Mouse (Mus musculus) inflammation-experienced regulatory T-cells, adult 6 months (primary cell): ENCODE results near the gene Klk12. TPM values are rescaled to one million over a fixed set of nuclear protein-coding genes. Genes with fewer than 3 reads are reported as not detected.

ENCODE experiments used
- ATAC-seq: one replicate; pipeline ENCODE4 v1.8.0; 2017
- polyA plus RNA-seq, 3 experiments: library from polyadenylated mRNA; unstranded; fragments of 100-300 nt; shearing (Covaris generic); gene quantifications; one replicate each; pipeline ENCODE4 v1.2.1; 2017

Gene Klk12
- polyA plus RNA-seq, 3 experiments from 2014 or later, result not detected

DNA sequence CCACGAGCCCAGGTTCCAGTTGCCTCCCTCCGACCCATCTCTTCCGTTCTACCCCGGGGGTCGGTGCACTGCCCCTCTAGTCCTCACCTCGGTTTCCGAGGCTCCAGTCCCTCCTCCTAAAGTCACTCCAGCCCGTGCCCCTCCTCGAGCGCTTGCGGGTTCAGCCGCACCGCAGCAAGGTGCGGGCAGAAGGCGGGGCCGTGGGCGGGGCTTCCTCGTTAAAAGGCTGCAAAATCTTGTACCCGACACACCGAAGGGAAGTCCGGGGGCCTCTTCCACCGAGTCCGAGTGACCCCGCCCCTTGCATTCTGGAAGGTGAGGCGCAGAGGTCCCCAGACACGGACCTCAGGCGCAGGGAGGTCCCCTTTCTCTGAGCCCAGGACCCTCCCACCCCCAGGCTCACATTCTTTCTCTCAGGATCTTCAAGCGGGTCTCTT, 28.7 kb downstream of the Klk12 start, which contains the start of gene Klk8:
Gene Klk8, plus strand, starts transcription at position 245 of the 437 bp plus-strand sequence.
- ATAC-seq, result peak; percentile 57

DNA sequence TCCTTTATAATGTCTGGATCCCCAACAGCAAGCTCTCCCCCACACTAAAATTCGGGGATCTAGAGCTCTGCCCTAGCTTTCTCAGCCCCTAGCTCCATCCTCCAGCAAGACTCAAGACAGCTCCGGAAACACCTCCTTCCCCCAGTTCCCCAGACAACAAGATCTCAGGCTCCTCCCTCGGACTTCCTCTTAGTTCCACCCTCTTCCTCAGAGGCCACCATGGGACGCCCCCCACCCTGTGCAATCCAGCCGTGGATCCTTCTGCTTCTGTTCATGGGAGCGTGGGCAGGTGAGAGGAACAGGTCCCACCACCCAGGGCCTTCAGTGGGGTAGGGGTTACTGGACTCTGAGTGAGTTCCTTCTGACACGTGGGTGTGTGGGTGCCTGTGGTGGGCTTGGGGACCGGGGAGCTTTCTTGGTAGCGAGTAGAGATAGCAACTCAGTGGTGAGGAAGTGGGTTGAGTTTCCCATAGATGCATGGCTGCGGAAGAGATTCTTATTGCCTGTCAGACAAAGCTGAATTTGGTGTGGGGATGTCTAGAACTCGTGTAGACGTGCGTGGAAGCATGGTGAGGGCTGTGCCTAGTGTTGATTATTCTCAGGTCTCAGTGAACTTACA, 29.3 kb downstream of the Klk12 start:
- peak; percentile 85 for ATAC-seq

DNA sequence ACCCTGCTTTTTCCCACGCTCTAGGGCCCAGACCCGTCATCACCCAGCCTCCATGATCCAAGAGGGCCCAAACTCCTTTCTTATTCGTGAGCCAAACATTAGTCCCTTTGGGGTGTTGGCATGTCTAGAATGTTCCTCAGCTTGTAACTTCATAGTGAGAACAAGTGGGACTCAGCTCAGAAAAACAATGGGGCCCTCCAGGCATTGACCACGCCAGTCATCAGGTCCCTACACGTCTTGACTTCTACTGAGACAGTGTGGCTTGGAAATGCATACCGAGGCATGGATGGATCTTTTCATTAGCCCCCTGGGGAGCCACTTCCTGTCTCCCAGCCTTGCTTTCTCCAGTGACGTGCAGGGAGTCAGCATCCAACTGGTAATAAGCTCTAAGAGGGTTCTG, 31.2 kb downstream of the Klk12 start:
- ATAC-seq, result no peak

DNA sequence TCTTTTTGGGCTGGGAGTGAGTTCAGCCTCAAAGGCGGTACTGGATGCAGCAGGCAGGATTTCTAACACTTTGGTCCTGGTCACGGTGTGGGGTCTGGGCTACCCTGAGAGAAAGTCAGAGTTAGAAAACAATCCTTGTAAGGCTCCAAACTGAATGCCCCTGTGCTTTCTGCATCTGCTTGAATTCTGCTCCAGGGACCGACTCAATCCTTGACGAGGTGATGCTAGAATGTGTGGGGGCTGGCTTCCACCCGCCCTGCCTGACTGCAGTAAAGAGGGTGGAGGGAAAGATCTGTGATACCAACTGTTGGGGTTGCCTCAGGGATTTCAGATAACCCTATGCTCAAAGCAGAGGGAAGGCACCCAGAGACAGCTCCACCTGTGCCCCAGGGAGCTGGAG, 42.3 kb downstream of the Klk12 start, which contains the start of gene Klk7:
Gene Klk7, plus strand, starts transcription at position 301 of the 400 bp plus-strand sequence.
- no peak for ATAC-seq

DNA sequence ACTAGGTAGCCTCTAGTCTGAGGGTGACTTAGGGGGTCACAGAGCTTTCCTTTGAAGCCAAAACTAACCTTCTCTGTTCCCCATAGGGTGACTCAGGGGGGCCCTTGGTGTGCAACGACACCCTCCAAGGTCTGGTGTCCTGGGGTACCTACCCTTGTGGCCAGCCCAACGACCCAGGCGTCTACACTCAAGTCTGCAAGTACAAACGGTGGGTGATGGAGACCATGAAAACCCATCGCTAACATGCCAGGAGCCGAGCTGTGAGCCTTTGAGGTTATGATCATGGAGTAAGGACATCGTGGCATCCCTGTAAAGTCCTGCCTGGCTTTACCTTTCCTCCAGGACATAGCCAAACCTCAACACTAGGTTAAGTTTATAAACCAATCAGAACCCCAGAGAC, 46.5 kb downstream of the Klk12 start:
- ATAC-seq, result no peak

DNA sequence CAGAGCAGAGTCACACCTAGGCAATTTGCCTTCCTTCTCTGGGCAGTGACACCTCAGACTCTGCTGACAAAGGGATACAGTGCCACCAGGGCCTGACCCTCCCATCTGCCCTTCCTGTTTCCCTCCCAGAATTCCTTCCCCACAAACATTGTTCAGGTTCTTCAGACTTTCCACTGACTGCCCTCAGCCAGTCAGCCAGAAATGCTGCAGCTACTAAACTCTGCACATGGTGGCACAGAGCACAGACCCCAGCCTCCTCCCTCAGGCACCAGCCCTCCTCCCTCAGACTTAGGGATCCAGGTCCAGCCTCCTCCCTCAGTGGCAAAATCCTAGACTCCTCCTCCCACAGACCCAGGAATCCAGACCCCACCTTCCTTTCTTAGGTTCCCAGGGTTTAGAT, 48.0 kb downstream of the Klk12 start:
- ATAC-seq, result no peak

DNA sequence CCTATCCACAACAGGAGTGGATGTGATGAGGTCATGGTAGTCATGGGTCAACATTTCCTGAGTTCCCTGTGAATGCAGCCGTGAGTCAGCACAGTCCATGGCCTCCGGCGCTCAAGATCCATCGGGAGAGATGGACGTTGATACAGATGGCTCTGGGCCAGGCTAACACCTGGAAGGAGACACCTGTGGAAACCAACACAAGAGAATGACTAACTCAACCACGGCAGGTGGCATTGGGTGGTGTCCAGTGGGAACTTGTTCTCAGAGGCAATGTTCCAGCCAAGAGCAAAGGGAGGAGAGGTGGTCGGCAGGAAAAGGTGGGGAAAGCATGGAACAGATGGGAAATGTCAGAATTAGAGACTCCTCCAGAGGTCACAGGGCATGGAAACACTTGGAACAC, 52.9 kb downstream of the Klk12 start:
- ATAC-seq, result no peak

Other genes starting within 250 kb of the Klk12 start
- under 1 TPM in 1 of 3 experiments, not detected in 2; 0.39 TPM for gene Cd33, start 224.5 kb upstream of the Klk12 start, polyA plus RNA-seq
- 1 to 10 TPM; 2.8 to 4.3 (median 3.3) TPM for gene Zfp658, start 206.6 kb upstream of the Klk12 start, polyA plus RNA-seq
- 10 to 100 TPM; 10.7 to 11.7 (median 11.7) TPM for gene Zfp719, start 189.3 kb upstream of the Klk12 start, polyA plus RNA-seq
- gene Zfp819, start 161.7 kb upstream of the Klk12 start, polyA plus RNA-seq, result not detected
- gene Ceacam18, start 134.2 kb upstream of the Klk12 start, polyA plus RNA-seq, result not detected
- gene Siglece, start 108.7 kb upstream of the Klk12 start, polyA plus RNA-seq, result under 1 TPM; 0.45 to 0.78 (median 0.51) TPM
- gene Ctu1, start 96.9 kb upstream of the Klk12 start, polyA plus RNA-seq, result 1 to 10 TPM; 1.1 to 2.0 (median 1.3) TPM
- gene Klk14, start 78.5 kb upstream of the Klk12 start, polyA plus RNA-seq, result not detected
- gene Klk13, start 56.3 kb upstream of the Klk12 start, polyA plus RNA-seq, result under 1 TPM in 1 of 3 experiments, not detected in 2; 0.38 TPM
- gene Klk11, start 5.7 kb downstream of the Klk12 start, polyA plus RNA-seq, result under 1 TPM in 1 of 3 experiments, not detected in 2; 0.46 TPM
- gene Klk10, start 12.1 kb downstream of the Klk12 start, polyA plus RNA-seq, result under 1 TPM in 1 of 3 experiments, not detected in 2; 0.73 TPM
- not detected for gene Klk9, start 23.0 kb downstream of the Klk12 start, polyA plus RNA-seq
- 100 to 1,000 TPM; 127 to 173 (median 148) TPM for gene Klk8, start 28.7 kb downstream of the Klk12 start, polyA plus RNA-seq
- gene Klk7, start 42.4 kb downstream of the Klk12 start, polyA plus RNA-seq, result under 1 TPM in 1 of 3 experiments, not detected in 2; 0.17 TPM
- under 1 TPM in 1 of 3 experiments, not detected in 2; 0.52 TPM for gene Klk6, start 55.6 kb downstream of the Klk12 start, polyA plus RNA-seq
- gene Klk5, start 73.1 kb downstream of the Klk12 start, polyA plus RNA-seq, result not detected
- gene Klk4, start 112.3 kb downstream of the Klk12 start, polyA plus RNA-seq, result not detected
- not detected for gene Klk15, start 164.8 kb downstream of the Klk12 start, polyA plus RNA-seq
- not detected for gene Klk1b8, start 181.8 kb downstream of the Klk12 start, polyA plus RNA-seq
- gene Klk1b1, start 197.9 kb downstream of the Klk12 start, polyA plus RNA-seq, result not detected
- 1 to 10 TPM in 2 of 3 experiments, not detected in 1; 1.5 to 2.8 TPM for gene Klk1b9, start 207.2 kb downstream of the Klk12 start, polyA plus RNA-seq
- not detected for gene Klk1b11, start 227.0 kb downstream of the Klk12 start, polyA plus RNA-seq
- not detected for gene Klk1b26, start 243.3 kb downstream of the Klk12 start, polyA plus RNA-seq